In genomic region chr6:108234536-108234935, GRCm38 (mm10) we compare ENCODE assay signal across 11 mouse cellular contexts. TPM values are rescaled to one million over a fixed set of nuclear protein-coding genes. Genes with fewer than 3 reads are reported as not detected.
DNase-seq lines count a peak whose midpoint lies in the region; ATAC-seq and TF ChIP-seq lines count a peak whose summit lies in the region.
"Had no signal": no experiment of that assay in that cellular context is flagged by ENCODE, and none has a peak within 500 bp of the region (broad histone marks: within the 10 kb centered on the region; RNA-seq: fewer than 3 reads in every experiment).

No protein-coding gene starts in this region.

- H3K27me3 ChIP-seq in heart, embryonic 16.5 days (ENCODE audit: control insufficient read depth, insufficient read depth, low read length): no peaks in the 10 kb centered on the region
- no peaks in the 10 kb centered on the region for H3K27me3 ChIP-seq in kidney, adult 2 months (replicated peaks; ENCODE audit: control insufficient read depth, insufficient read depth, low read length)
- no peaks in the 10 kb centered on the region for H3K27me3 ChIP-seq in limb, embryonic 10.5 days (ENCODE audit: low read depth, poor library complexity, severe bottlenecking)
- no peaks in the 10 kb centered on the region for H3K27me3 ChIP-seq in midbrain, embryonic 10.5 days (ENCODE audit: low read depth, poor library complexity, severe bottlenecking)
- H3K27me3 ChIP-seq: stomach, embryonic 15.5 days had no signal

- TF ChIP-seq CTCF in kidney, adult 2 months (conservative IDR thresholded peaks at IDR 0.05; ENCODE audit: insufficient read depth, insufficient read length, low read depth, low read length): no peak

- H3K36me3 ChIP-seq in heart, embryonic 16.5 days (ENCODE audit: control insufficient read depth, insufficient read depth): no peaks in the 10 kb centered on the region
- H3K36me3 ChIP-seq in kidney, adult 2 months (ENCODE audit: control insufficient read depth, insufficient read depth, low read length): peaks cover 3% of the 10 kb centered on the region
- H3K36me3 ChIP-seq in limb, embryonic 10.5 days: no peaks in the 10 kb centered on the region
- H3K36me3 ChIP-seq in midbrain, embryonic 10.5 days: no peaks in the 10 kb centered on the region
- H3K36me3 ChIP-seq: stomach, embryonic 15.5 days had no signal

- H3K4me2 ChIP-seq in heart, embryonic 16.5 days (ENCODE audit: low read depth, low read length): no peak overlapping the region
- H3K4me2 ChIP-seq: stomach, embryonic 15.5 days had no signal

- H3K4me1 ChIP-seq in heart, embryonic 16.5 days (ENCODE audit: control insufficient read depth, insufficient read depth, low read length): peaks cover 47% of the 10 kb centered on the region
- H3K4me1 ChIP-seq in kidney, adult 2 months (ENCODE audit: control insufficient read depth, insufficient read depth, low read length): peaks cover 61% of the 10 kb centered on the region
- H3K4me1 ChIP-seq in limb, embryonic 10.5 days: peaks cover 75% of the 10 kb centered on the region
- H3K4me1 ChIP-seq in midbrain, embryonic 10.5 days: peaks cover 40% of the 10 kb centered on the region

- WGBS in heart, embryonic 16.5 days: 46% methylated on average over 6 of the region's 6 CpGs
- 13% methylated on average over 6 of the region's 6 CpGs for WGBS in kidney, adult 2 months
- WGBS in limb, embryonic 10.5 days: 79% methylated on average over 6 of the region's 6 CpGs
- 80% methylated on average over 6 of the region's 6 CpGs for WGBS in midbrain, embryonic 10.5 days

- intact Hi-C loops in heart, postnatal 25 days (cut with DNase I): loop anchor here (5.0 to 10.0 kb wide), 3 partner anchors 93 to 430 kb away; partner anchors contain the start of gene Bhlhe40

- H3K9me3 ChIP-seq in heart, embryonic 16.5 days (replicated peaks; ENCODE audit: control insufficient read depth, low read length): no peaks in the 10 kb centered on the region
- H3K9me3 ChIP-seq in limb, embryonic 10.5 days (replicated peaks): no peaks in the 10 kb centered on the region
- H3K9me3 ChIP-seq in midbrain, embryonic 10.5 days (replicated peaks): no peaks in the 10 kb centered on the region
- H3K9me3 ChIP-seq: stomach, embryonic 15.5 days had no signal

- H3K9ac ChIP-seq in heart, embryonic 16.5 days (ENCODE audit: low read length): no peak overlapping the region
- H3K9ac ChIP-seq: liver, embryonic 14.5 days; stomach, embryonic 15.5 days had no signal

- DNase-seq in heart, postnatal 25 days (ENCODE audit: low spot score): no peak
- DNase-seq in adrenal gland, postnatal 10 days: peak; percentile 57
- DNase-seq in kidney, adult 2 months: peak; percentile 83
- no peak for DNase-seq in limb, embryonic 10.5 days (ENCODE audit: low spot score)
- no peak for DNase-seq in midbrain, embryonic 10.5 days (ENCODE audit: low spot score)
- no peak for DNase-seq in ovary, postnatal 10 days (ENCODE audit: low spot score)
- DNase-seq: thymus, postnatal 4 days had no signal

- H3K27ac ChIP-seq in heart, embryonic 16.5 days (ENCODE audit: low read length): peak overlapping the region; percentile 26; the same call in 1 of the 2 replicates
- peak overlapping the region; percentile 49 for H3K27ac ChIP-seq in kidney, adult 2 months (ENCODE audit: insufficient read depth, low read depth, low read length)
- H3K27ac ChIP-seq in limb, embryonic 10.5 days: 0 out of 2 replicates have a peak overlapping the region, but pooled peaks have one; percentile 20
- no peak overlapping the region for H3K27ac ChIP-seq in midbrain, embryonic 10.5 days (replicated peaks)
- H3K27ac ChIP-seq: liver, embryonic 14.5 days; stomach, embryonic 15.5 days had no signal

- H3K4me3 ChIP-seq in heart, embryonic 16.5 days (ENCODE audit: low read length): no peak overlapping the region
- H3K4me3 ChIP-seq in kidney, adult 2 months (ENCODE audit: insufficient read depth, low read depth, low read length): no peak overlapping the region
- no peak overlapping the region for H3K4me3 ChIP-seq in limb, embryonic 10.5 days
- no peak overlapping the region for H3K4me3 ChIP-seq in midbrain, embryonic 10.5 days
- H3K4me3 ChIP-seq: stomach, embryonic 15.5 days had no signal

- TF ChIP-seq POLR2A in kidney, adult 2 months (IDR thresholded peaks at IDR 0.05; ENCODE audit: low read depth, low read length): no peak

- no peak for ATAC-seq in heart, embryonic 16.5 days (replicated peaks; ENCODE audit: extremely low read depth, insufficient read depth, low FRiP score)
- ATAC-seq: inflammation-experienced regulatory T-cells, adult 6 months had no signal

RNA-seq across cellular contexts. Expression of gene Itpr1, which starts 21.6 kb away (rescaled TPM):
- polyA plus RNA-seq in heart, embryonic 16.5 days (2015; fragmentation: Nextera tagmentation; extraction: Ambion mirVana): 10.8 and 12.3 TPM in 2 replicates
- 10 to 100 TPM; 44.1 to 44.2 TPM for total RNA-seq in heart, postnatal 25 days (2021)
- total RNA-seq in adrenal gland, postnatal 10 days (2021): 100 to 1,000 TPM; 100 to 111 TPM
- 68.2 and 74.5 TPM in 2 replicates for polyA plus RNA-seq in kidney, adult 2 months (2012; rRNA removed)
- 8.2 and 9.8 TPM in 2 replicates for polyA plus RNA-seq in limb, embryonic 10.5 days (2016; fragmentation: Nextera tagmentation; extraction: Ambion mirVana)
- 6.5 and 7.2 TPM in 2 replicates for polyA plus RNA-seq in midbrain, embryonic 10.5 days (2016; fragmentation: Nextera tagmentation; extraction: Ambion mirVana)

RNA-seq across cellular contexts. Expression of gene Sumf1, which starts 49.2 kb away (rescaled TPM):
- 19.3 and 20.2 TPM in 2 replicates for polyA plus RNA-seq in heart, embryonic 16.5 days (2015; fragmentation: Nextera tagmentation; extraction: Ambion mirVana)
- 10 to 100 TPM; 11.2 to 12.4 TPM for total RNA-seq in heart, postnatal 25 days (2021)
- 10 to 100 TPM; 25.9 to 27.6 TPM for total RNA-seq in adrenal gland, postnatal 10 days (2021)
- 37.6 and 46.0 TPM in 2 replicates for polyA plus RNA-seq in kidney, adult 2 months (2012; rRNA removed)
- 12.9 and 14.2 TPM in 2 replicates for polyA plus RNA-seq in limb, embryonic 10.5 days (2016; fragmentation: Nextera tagmentation; extraction: Ambion mirVana)
- polyA plus RNA-seq in midbrain, embryonic 10.5 days (2016; fragmentation: Nextera tagmentation; extraction: Ambion mirVana): 11.4 and 12.6 TPM in 2 replicates

Comparison
In these comparisons a context has a peak if more than half of its experiments do, and no peak if none do; other contexts are left out.
1. DNase-seq: peak in adrenal gland, postnatal 10 days (single experiment) and kidney, adult 2 months (single experiment); none in heart, postnatal 25 days (single experiment), limb, embryonic 10.5 days (single experiment), midbrain, embryonic 10.5 days (single experiment) and ovary, postnatal 10 days (single experiment).